Mouse (Mus musculus): ENCODE data around the gene Nav2.

- no peak for TF ChIP-seq CTCF (IDR thresholded peaks at IDR 0.05; ENCODE audit: low read depth, low read length)
- no peak for TF ChIP-seq TAL1 (conservative IDR thresholded peaks at IDR 0.05; ENCODE audit: low read depth, low read length)
Observed at GRCm38 (mm10) chr7:49521976-49522375, 613.5 kb downstream of the Nav2 start.
